ENCODE assay signal across 8 mouse cellular contexts in genomic region chr17:17402222-17403004, GRCm38 (mm10). TPM values are rescaled to one million over a fixed set of nuclear protein-coding genes. Genes with fewer than 3 reads are reported as not detected.
DNase-seq lines count a peak whose midpoint lies in the region; ATAC-seq and TF ChIP-seq lines count a peak whose summit lies in the region.

Lix1 (plus strand) TSS chr17:17402672.

- H3K27me3 ChIP-seq in heart, embryonic 13.5 days (replicated peaks), result no peaks in the 10 kb centered on the region
- no peaks in the 10 kb centered on the region for H3K27me3 ChIP-seq in liver, embryonic 11.5 days (replicated peaks; ENCODE audit: control insufficient read depth, insufficient read depth, low read length)

- no peak for ATAC-seq in heart, embryonic 13.5 days (ENCODE audit: extremely low read depth, insufficient number of reproducible peaks, low FRiP score, low TSS enrichment)
- peak; percentile 60; the same call in 1 of the 2 replicates for ATAC-seq in liver, embryonic 11.5 days (replicated peaks; ENCODE audit: low FRiP score)

- H3K4me2 ChIP-seq in heart, embryonic 13.5 days, result peak within 1 kb of the TSS; percentile 42
- no peak within 1 kb of the TSS for H3K4me2 ChIP-seq in liver, embryonic 11.5 days

- no peak for TF ChIP-seq CTCF in olfactory bulb, adult 2 months (IDR thresholded peaks at IDR 0.05; ENCODE audit: insufficient read depth, low read depth, low read length)

- H3K27ac ChIP-seq in heart, embryonic 13.5 days (replicated peaks), result no peak within 1 kb of the TSS
- H3K27ac ChIP-seq in liver, embryonic 11.5 days (ENCODE audit: low read depth, low read length), result no peak within 1 kb of the TSS
- peak within 1 kb of the TSS; percentile 95 for H3K27ac ChIP-seq in olfactory bulb, adult 2 months (ENCODE audit: insufficient read depth, low read depth, low read length)

- H3K36me3 ChIP-seq in heart, embryonic 13.5 days, result no peaks in the 10 kb centered on the region
- no peaks in the 10 kb centered on the region for H3K36me3 ChIP-seq in liver, embryonic 11.5 days (ENCODE audit: control insufficient read depth, insufficient read depth, low read length)

- peak within 1 kb of the TSS; percentile 21; the same call in 1 of the 2 replicates for H3K4me3 ChIP-seq in heart, embryonic 13.5 days
- no peak within 1 kb of the TSS for H3K4me3 ChIP-seq in liver, embryonic 11.5 days (ENCODE audit: low read depth, low read length)
- peak within 1 kb of the TSS; percentile 68 for H3K4me3 ChIP-seq in olfactory bulb, adult 2 months (ENCODE audit: insufficient read depth, low read depth, low read length)

- TF ChIP-seq POLR2A in olfactory bulb, adult 2 months (IDR thresholded peaks at IDR 0.05; ENCODE audit: insufficient read depth, low read depth, low read length), result no peak

- no peak within 1 kb of the TSS for H3K9ac ChIP-seq in heart, embryonic 13.5 days
- no peak within 1 kb of the TSS for H3K9ac ChIP-seq in liver, embryonic 11.5 days (ENCODE audit: low read depth, low read length)

- no peaks in the 10 kb centered on the region for H3K9me3 ChIP-seq in heart, embryonic 13.5 days
- no peaks in the 10 kb centered on the region for H3K9me3 ChIP-seq in liver, embryonic 11.5 days (ENCODE audit: control insufficient read depth, low read length)

- DNase-seq in spleen, postnatal 36 days (ENCODE audit: low spot score in 2 of 2), result peak; percentile 2 to 4
- no peak for DNase-seq in spleen, postnatal 14 days (ENCODE audit: low spot score in 2 of 2)
- DNase-seq in embryo, embryonic 9.5 days (ENCODE audit: extremely low spot score), result peak; percentile 76
- peak; percentile 56 for DNase-seq in kidney, postnatal 10 days
- DNase-seq in liver, embryonic 11.5 days (ENCODE audit: low spot score), result no peak
- DNase-seq in natural killer cell, adult 2 months (ENCODE audit: low spot score in 2 of 2), result no peak

- WGBS in heart, embryonic 13.5 days, result 28% methylated on average over 6 of the region's 6 CpGs
- 38% methylated on average over 6 of the region's 6 CpGs for WGBS in liver, embryonic 11.5 days
- WGBS in olfactory bulb, adult 2 months, result 11% methylated on average over 6 of the region's 6 CpGs

- H3K4me1 ChIP-seq in heart, embryonic 13.5 days, result peaks cover 12% of the 10 kb centered on the region
- no peaks in the 10 kb centered on the region for H3K4me1 ChIP-seq in liver, embryonic 11.5 days (replicated peaks; ENCODE audit: control insufficient read depth, insufficient read depth, low read length)
- peaks cover 3% of the 10 kb centered on the region for H3K4me1 ChIP-seq in olfactory bulb, adult 2 months (ENCODE audit: control insufficient read depth, insufficient read depth, low read length)

RNA-seq across cellular contexts. Expression of gene Lix1, which starts in this region (rescaled TPM):
- polyA plus RNA-seq in heart, embryonic 13.5 days (2015; fragmentation: Nextera tagmentation; extraction: Ambion mirVana), result 2.6 and 3.5 TPM in 2 replicates
- polyA plus RNA-seq in liver, embryonic 11.5 days (2014; fragmentation: Nextera tagmentation; extraction: Ambion mirVana), result 2.8 and 3.9 TPM in 2 replicates
- not detected in 2 replicates for polyA plus RNA-seq in olfactory bulb, adult 2 months (2012; ENCODE audit: insufficient read depth, insufficient read length, low replicate concordance, missing spikeins)

Comparison
In these comparisons a context has a peak if more than half of its experiments do, and no peak if none do; other contexts are left out.
1. RNA of gene Lix1 (polyA plus RNA-seq): not detected in olfactory bulb, adult 2 months; 2.8 to 3.9 TPM in liver, embryonic 11.5 days and 2.6 to 3.5 TPM in heart, embryonic 13.5 days; every median in the first group is over 10 times any median in the second.
2. DNase-seq: peak in spleen, postnatal 36 days (2 of 2), embryo, embryonic 9.5 days (single experiment) and kidney, postnatal 10 days (single experiment); none in spleen, postnatal 14 days (0 of 2), liver, embryonic 11.5 days (single experiment) and natural killer cell, adult 2 months (0 of 2).